Mouse (Mus musculus): Measurements from ENCODE around the gene Lin7a. TPM values are rescaled to one million over a fixed set of nuclear protein-coding genes. Genes with fewer than 3 reads are reported as not detected.

The Lin7a gene
- total and polyA plus RNA-seq, 3 experiments = not detected

GRCm38 (mm10) chr10:107244691-107245530, 26.6 kb upstream of the Lin7a start:
- DNase-seq (ENCODE audit: extremely low read depth) = no peak
- in situ Hi-C loops (cut with MboI; ENCODE audit: low pct_ligation_motif_present, low pct_unique_long_range_greater_than_20kb, low sequenced_read_pairs) = no loop called here
- Histone ChIP-seq H3K36me3 (replicated peaks in 1 of 2; ENCODE audit: control insufficient read depth in 1 of 2, insufficient read depth in 1 of 2, low read length in 1 of 2) (no peaks in the 10 kb centered on the region), H3K27me3 (replicated peaks) (no peaks in the 10 kb centered on the region), H3K4me1 (ENCODE audit: control insufficient read depth in 1 of 2, insufficient read depth in 2 of 2) (no peaks in the 10 kb centered on the region), H3K9me3 (replicated peaks; ENCODE audit: low read length) (peaks cover 22% of the 10 kb centered on the region), H3K4me2 (ENCODE audit: insufficient read depth, low read depth, poor library complexity, severe bottlenecking) (no peak overlapping the region), H3K4me3 (replicated peaks in 1 of 3; ENCODE audit: low read depth in 2 of 3, low read length in 2 of 3, poor library complexity in 1 of 3) (no peak overlapping the region), H3K9ac (ENCODE audit: insufficient read depth, low read depth) (no peak overlapping the region), H3K79me2 (replicated peaks; ENCODE audit: control insufficient read depth, extremely low read depth, insufficient read depth, poor library complexity, severe bottlenecking) (no peaks in the 10 kb centered on the region), H3K27ac (ENCODE audit: insufficient read depth, low read depth) (no peak overlapping the region)
- dilution Hi-C loops (cut with MboI; ENCODE audit: extremely low pct_ligation_motif_present, extremely low pct_unique_long_range_greater_than_20kb, low sequenced_read_pairs) = no loop called here
- no peak for TF ChIP-seq TCF12 (IDR thresholded peaks at IDR 0.05; ENCODE audit: low read depth, low read length)
- no peak for TF ChIP-seq JUN (IDR thresholded peaks at IDR 0.05; ENCODE audit: insufficient read depth, low read depth, low read length)
- no peak for TF ChIP-seq NRF1 (IDR thresholded peaks at IDR 0.05; ENCODE audit: low read depth, low read length)
- TF ChIP-seq USF2 (conservative IDR thresholded peaks at IDR 0.05; ENCODE audit: low read depth, low read length) = no peak
- no peak for TF ChIP-seq MEF2A (IDR thresholded peaks at IDR 0.05; ENCODE audit: borderline replicate concordance, low read depth, low read length)
- TF ChIP-seq RAD21 (IDR thresholded peaks at IDR 0.05; ENCODE audit: low read depth, low read length) = no peak
- TF ChIP-seq ZMIZ1 (IDR thresholded peaks at IDR 0.05; ENCODE audit: low read depth, low read length) = no peak
- TF ChIP-seq ELF1 (IDR thresholded peaks at IDR 0.05; ENCODE audit: low read depth, low read length) = no peak

- Histone ChIP-seq H3K27ac (ENCODE audit: insufficient read depth, low read depth) (no peak overlapping the region), H3K36me3 (replicated peaks in 1 of 2; ENCODE audit: control insufficient read depth in 1 of 2, insufficient read depth in 1 of 2, low read length in 1 of 2) (no peaks in the 10 kb centered on the region), H3K27me3 (replicated peaks) (no peaks in the 10 kb centered on the region), H3K79me2 (replicated peaks; ENCODE audit: control insufficient read depth, extremely low read depth, insufficient read depth, poor library complexity, severe bottlenecking) (no peaks in the 10 kb centered on the region), H3K4me1 (ENCODE audit: control insufficient read depth in 1 of 2, insufficient read depth in 2 of 2) (no peaks in the 10 kb centered on the region), H3K4me3 (replicated peaks in 1 of 3; ENCODE audit: low read depth in 2 of 3, low read length in 2 of 3, poor library complexity in 1 of 3) (no peak overlapping the region), H3K9me3 (replicated peaks; ENCODE audit: low read length) (peaks cover 21% of the 10 kb centered on the region), H3K9ac (ENCODE audit: insufficient read depth, low read depth) (no peak overlapping the region), H3K4me2 (ENCODE audit: insufficient read depth, low read depth, poor library complexity, severe bottlenecking) (no peak overlapping the region)
- in situ Hi-C loops (cut with MboI; ENCODE audit: low pct_ligation_motif_present, low pct_unique_long_range_greater_than_20kb, low sequenced_read_pairs) (no loop called here), dilution Hi-C loops (cut with MboI; ENCODE audit: extremely low pct_ligation_motif_present, extremely low pct_unique_long_range_greater_than_20kb, low sequenced_read_pairs) (no loop called here)
- TF ChIP-seq ZMIZ1 (IDR thresholded peaks at IDR 0.05; ENCODE audit: low read depth, low read length) (no peak), ELF1 (IDR thresholded peaks at IDR 0.05; ENCODE audit: low read depth, low read length) (no peak), IRF4 (IDR thresholded peaks at IDR 0.05; ENCODE audit: low read depth, low read length) (no peak), SMC3 (IDR thresholded peaks at IDR 0.05; ENCODE audit: low read depth, low read length) (no peak), CTCF (conservative IDR thresholded peaks at IDR 0.05 in 1 of 2, IDR thresholded peaks at IDR 0.05 in 1 of 2; ENCODE audit: low read depth in 2 of 2, low read length in 2 of 2) (no peak), POLR2A (IDR thresholded peaks at IDR 0.05; ENCODE audit: low read depth, low read length) (no peak), EP300 (IDR thresholded peaks at IDR 0.05; ENCODE audit: low read length) (no peak), CHD1 (IDR thresholded peaks at IDR 0.05; ENCODE audit: low read depth, low read length) (no peak), MYC (IDR thresholded peaks at IDR 0.05; ENCODE audit: low read depth, low read length) (no peak), UBTF (IDR thresholded peaks at IDR 0.05; ENCODE audit: low read depth, low read length) (no peak), MEF2A (IDR thresholded peaks at IDR 0.05; ENCODE audit: borderline replicate concordance, low read depth, low read length) (no peak), KAT2A (IDR thresholded peaks at IDR 0.05; ENCODE audit: insufficient replicate concordance, low read length) (no peak), GABPA (IDR thresholded peaks at IDR 0.05; ENCODE audit: insufficient replicate concordance, low read depth, low read length) (no peak), POLR2AphosphoS2 (IDR thresholded peaks at IDR 0.05; ENCODE audit: low read depth, low read length) (no peak), E2F4 (IDR thresholded peaks at IDR 0.05; ENCODE audit: insufficient replicate concordance, low read depth, low read length) (no peak), BHLHE40 (IDR thresholded peaks at IDR 0.05; ENCODE audit: low read depth, low read length) (no peak), USF2 (conservative IDR thresholded peaks at IDR 0.05; ENCODE audit: low read depth, low read length) (no peak), CHD2 (IDR thresholded peaks at IDR 0.05; ENCODE audit: low read length) (no peak)
- DNase-seq (ENCODE audit: extremely low read depth) = no peak
Measured at GRCm38 (mm10) chr10:107245531-107245840, 26.0 kb upstream of the Lin7a start.
